Mouse (Mus musculus): Measurements from ENCODE around the gene Atf7.

Gene Atf7

DNA sequence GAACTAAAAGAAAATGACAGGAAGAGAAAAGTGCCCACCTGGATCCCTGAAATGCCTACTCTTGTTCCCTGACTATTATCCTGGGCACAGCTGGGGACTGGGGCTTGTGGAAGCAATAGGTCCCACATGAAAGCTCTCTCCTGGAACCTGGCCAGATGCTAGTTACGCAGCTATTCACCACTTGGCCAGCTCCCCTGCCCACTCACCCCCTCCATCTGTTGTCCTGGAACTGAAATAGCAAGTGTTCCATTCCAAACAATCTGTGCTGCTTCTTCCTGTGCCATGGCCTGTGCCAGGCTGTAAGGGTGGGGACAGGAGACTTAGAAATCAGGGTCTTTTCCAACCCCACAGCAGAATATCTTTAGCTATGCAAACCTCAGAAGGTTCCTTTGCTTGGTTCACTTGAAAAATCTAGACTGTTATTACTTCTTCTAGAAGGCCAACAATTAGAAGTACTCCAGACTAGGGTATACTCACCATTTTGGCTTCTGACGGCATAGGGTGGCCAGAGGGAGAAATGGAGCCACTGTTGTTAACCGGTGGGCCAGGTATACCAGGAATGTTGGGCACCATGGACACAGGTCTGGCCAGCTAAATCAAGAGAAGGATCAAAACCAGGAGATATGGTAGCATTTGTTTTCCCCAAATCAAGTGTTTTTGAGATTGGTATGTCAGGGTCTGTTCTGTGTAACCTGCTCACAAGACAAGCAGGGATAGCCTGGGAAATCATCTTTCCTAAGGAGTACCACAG lies 78.4 kb downstream of the Atf7 start:
- peak; percentile 39 for DNase-seq

DNA sequence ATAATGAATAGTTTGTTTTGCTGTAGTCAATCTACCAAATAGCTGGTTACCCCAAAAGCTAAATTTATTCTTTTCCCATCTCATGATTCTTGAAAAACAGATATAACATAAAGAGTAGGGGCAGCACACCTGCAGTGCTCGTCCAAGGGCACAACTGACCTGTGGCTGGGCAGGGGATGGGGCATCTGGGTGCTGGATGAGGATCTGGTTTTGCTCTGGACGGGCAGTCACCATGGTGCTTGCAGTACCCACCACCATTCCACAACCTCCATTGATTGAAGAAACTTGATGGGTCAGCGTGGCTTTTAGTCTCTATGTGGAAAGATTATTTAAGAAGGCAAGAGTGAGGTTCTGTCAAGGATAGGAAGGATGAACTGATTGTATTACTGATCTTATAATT lies 79.0 kb downstream of the Atf7 start:
- DNase-seq = no peak

DNA sequence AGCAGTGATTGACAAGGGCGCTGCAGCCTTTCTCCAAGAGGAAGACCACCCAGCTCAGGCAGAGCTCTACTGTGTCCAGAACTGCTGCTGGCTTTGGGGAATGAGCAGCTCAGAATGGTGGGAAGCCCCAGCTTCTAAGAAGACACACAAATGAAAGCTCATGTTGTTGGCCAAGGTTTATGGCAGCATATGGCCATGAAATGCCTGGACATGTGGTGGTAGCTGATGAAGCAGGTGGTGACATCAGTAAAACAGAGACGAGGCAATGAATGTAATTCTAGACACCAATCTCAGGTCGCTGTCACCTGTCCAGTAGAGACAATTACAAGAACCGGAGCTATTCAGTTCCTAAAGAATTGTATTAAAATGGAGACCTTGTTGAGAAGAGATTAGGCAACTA lies 80.5 kb downstream of the Atf7 start:
- no peak for DNase-seq

DNA sequence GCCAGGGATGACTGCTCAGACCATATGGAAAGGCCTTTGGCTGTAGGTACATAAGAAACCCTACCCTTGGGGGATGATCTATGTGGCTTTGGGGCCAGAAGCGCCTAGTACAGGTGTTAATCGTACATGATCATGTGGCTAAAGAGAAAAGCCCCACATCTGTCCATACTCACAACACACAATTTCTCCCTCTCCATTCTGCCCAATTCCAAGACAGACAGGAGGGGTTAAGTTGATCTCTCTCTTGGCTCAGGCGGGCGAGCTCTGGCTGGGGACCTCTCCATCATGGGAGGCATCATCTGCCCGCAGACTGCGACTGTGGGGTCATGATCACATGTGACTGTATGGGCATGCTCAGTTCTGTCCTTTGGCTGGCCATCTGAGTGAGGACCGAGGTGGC lies 91.3 kb downstream of the Atf7 start:
- DNase-seq = no peak

DNA sequence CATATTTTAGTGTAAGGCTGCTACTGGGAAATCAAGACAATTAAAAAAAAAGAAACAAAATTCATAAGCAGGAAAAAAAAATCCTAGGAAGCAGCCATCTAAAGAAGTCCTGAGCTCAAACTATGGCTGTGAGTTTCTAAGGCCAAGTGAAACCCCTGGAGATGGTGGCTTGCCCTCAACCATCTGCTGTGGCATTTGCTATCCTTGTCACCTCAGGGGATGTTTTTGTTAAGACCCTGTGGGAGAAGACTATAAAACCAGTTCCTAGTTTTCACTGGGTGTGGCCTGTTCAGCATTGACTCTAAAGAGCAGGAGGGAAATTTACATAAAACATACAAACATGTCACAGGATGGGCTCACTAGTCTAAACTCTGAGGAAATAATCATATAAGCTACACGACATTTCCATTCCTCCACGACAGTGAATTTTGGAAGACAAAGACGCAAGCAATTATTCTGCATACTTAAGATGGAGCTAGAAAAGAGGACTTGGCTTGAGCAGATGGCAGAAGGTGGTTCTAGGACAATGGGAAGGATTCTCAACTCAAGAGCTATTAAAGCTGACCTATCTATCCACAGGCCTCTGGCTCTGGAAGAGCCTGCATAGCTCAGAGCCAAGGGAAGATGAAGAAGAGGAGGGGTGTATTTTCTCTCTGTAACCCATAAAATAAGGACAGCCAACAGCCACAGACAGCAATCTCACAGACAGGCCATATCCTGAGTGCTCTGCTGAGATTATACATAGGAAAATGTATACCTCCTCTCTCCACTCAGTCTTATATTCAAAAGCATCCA lies 93.0 kb downstream of the Atf7 start:
- no peak for DNase-seq

DNA sequence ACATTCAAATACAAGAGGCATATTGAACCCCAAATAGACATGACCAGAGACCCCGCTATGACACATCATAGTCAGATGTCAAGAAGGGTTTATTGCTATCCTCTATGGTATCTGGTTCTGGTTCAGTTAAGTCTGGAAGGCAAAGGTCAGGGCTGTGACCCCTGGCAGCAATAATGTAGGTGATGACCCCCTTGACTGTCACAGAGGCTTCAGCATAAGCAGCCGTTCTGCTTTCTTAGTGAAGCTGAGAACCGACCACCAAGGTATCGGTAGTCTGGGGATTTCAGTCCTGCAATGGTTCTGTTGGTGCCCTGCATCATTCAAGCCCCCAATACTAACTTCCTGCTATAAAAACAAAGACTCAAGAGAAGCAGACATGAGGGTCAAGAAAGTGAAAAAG lies 93.7 kb downstream of the Atf7 start:
- no peak for DNase-seq

DNA sequence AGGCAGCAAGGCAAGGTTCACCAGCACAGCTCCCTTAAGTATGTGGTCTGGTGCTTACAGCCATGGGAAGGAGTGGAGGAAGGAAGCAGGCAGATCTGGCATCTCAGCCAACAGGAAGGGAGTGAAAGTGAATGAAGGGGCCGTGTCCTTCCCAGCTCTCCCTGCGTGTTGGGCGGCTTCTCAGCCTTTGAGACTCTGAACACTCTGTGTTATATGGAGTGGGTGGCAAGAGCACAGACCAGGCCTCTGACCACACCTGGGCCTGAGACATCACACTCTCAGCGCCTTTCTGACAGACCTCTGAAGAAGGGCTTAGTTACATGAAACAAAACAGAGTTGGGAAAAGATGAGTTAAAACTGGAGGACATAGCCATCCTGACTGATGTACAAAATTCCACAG lies 94.7 kb downstream of the Atf7 start:
- no peak for DNase-seq

DNA sequence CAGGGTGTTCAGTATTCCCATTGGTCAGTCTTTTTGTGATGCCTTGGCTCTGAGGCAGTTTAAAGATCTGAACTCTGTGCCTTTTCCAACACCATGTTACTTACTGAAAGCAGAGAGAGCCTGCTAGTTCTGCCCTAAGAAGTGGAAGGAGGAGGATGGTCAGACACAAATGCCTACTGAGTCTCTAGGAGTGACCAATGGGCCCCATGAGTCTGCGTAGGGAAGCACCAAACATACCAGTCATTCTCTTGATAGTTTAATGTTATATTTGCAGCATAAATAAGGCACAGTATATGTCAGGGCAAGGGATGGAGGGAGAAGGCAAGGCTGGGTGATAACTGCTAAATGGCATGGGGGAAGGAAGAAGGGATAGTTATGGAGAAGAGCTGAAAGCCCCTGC lies 96.9 kb downstream of the Atf7 start:
- no peak for DNase-seq

DNA sequence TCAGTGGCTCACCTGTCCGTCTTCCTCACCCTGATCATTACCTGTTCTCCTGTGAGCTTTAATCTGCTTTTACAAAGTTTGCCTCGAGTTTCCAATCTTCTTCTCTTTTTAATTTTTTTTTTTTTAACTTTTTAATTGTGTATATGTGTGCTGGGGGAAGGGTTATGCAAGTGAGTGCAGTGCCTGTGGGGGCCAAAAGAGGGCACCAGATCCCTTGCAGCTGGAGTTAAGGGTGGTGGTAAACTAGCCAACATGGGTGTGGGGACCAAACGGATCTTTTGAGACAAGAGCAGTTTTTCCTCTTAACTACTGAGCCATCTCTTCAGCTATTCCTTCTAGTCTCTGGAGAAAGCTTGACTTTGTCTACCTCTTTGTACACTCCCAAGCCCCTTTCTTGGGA lies 97.3 kb downstream of the Atf7 start:
- DNase-seq = no peak

DNA sequence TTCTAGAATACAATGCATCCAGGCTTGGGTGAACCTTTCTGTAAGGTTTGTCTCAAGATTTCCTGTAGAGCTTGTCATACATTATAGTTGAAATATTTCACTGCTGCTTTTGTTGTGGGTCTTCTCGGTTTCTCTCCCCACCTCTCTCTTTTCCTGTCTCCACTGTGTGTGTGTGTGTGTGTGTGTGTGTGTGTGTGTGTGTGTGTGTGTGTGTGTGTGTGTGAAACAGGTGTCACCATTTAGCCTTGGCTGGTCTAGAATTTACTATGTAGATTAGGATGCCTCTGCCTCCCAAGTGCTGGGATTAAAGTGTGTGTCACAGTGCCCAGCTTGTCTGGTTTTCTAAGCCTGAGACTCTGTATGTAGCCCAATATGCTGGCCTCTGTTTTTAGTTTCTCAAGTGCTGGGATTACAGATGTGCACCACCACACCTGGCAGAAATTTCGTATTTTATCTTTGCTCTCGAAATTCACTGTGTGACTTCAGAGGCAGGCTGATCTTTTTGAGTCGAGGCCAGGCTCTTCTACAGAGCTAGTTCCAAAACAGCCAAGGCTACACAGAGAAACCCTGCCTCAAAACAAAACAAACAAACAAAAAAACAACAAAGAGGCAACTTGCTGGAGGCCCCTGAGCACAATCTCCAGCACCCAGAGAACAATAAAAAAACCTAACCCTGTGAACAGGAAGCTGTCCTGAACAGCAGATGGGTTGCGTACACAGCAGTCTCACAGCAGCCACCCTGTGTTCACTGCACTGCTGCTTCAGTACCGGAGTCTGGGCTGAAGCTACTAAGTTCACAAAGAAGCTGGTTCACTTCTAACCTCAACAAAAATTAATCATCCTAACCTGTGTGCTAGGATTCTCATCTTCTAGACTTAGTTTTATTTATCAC lies 98.9 kb downstream of the Atf7 start:
- DNase-seq = no peak

DNA sequence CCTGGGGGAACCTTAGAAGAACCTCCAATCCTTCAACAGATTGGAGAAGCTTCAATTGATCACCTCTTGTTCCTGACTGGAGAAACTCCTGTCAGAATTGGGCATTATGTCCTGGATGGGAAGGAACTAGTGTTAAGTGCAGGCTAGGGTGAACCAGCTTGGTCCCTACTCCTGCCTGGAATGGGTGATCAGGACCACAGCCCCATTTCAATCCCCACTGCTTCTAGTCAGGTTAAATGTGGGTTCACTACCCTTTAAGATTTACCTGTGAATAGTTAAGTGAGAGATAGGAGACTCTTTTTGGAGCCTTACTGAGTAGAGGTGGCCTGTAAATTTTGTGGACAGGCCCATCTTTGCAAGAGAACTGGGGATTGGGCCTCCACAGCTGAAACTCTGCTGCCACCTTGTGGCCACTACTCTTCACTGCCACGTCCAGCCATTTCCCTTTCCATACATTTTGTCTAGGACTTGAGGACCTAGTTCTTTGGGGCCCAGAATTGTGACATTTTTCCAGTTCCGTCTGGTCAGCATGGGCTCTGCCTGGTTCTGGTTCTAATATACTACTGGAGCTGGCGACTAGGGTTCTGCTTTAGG lies 100.3 kb downstream of the Atf7 start, which contains the start of gene Npff:
Npff (minus strand) TSS at position 51 of the 594 bp plus-strand sequence.
- no peak for DNase-seq

DNA sequence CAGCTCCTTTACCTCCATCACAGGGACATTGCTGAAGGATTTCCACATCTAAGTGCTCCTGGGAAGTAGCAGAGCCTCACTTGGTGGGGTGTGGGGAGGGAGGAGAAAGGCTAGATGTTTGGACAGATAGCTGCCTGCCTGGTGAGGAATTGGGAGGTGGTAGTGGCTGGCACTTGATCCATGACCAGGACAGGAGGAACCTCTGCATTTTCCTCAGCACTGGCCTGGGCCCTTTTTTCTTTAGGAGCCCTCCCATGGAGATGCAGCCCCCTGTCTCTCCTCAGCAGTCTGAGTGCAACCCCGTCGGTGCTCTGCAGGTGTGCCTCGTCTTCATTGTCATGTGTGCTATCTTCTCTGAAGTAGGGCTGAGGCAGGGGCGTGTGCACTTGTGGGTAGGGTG lies 103.8 kb downstream of the Atf7 start:
- DNase-seq = no peak

DNA sequence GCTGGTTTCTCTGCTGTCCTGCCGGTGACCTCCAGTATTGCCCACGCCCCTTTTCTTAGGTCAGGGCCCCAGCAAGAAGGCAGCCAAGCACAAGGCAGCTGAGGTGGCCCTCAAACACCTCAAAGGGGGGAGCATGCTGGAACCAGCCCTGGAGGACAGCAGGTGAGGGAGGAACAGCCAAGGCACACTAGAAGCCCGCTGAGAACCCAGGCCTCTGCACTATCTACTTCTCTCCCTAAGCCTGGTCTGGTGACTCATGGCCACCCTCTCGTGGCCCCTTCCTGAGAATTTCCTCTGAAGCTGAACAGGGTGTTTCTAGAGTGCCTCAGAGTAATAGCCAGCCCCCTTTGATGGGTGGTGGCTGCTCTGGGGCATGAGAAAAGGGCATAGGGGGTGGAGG lies 104.8 kb downstream of the Atf7 start:
- DNase-seq = no peak

DNA sequence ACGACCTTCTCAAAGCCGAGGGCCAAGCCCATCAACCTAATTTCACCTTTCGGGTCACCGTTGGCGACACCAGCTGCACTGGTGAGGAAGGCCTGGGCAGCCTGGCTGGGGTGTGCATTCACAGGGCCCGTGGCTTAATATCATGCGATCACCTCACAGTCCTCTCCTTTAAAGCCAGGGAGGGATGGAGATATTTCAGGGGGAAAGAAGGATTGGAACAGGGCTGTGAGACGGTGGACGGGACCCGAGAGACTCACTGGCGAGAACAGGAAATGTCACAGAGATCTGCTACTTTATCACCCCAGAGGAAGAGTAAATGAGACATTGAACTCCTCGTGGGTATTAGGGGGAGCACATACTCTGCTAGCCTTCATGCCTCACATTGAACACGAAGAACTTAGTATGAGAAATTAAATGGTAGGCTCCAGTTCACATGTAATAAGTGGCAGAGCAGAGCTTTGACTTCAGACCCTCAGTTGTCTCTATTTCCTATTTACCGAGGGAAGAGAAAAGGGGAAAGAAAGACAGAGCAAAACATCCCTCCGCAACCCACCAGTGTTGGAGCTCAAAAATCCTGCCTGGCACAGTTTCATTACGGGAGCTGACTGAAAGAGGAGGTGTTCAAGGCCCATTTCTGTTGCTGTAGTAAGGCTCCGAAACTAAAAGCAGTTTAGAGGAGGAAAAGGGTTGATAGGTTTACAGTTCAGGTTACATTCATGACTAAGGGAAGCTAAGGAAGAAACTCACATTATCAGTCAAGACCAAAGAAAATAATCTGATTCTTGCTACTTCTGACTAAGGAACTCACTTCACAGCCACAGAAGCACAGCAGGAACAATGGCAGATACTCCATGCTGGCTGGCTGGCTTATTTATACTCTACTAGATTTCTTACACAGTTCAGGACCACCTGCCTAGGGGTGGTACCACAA lies 105.8 kb downstream of the Atf7 start:
- DNase-seq = no peak

DNA sequence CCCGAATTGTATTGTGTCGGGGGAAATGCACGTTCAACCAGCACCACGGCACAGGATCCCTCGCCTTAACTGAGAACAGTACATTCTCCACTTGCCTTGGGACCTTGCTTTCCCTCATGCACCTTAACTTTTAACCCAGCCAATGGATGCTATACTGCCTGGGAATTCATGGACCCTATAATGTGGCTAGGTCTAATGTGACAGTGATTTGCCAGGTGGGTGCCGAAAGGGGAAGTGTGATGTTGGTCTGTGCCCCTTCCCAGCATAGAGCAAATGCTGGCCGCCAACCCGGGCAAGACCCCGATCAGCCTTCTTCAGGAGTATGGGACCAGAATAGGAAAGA lies 106.4 kb downstream of the Atf7 start:
- no peak for DNase-seq

DNA sequence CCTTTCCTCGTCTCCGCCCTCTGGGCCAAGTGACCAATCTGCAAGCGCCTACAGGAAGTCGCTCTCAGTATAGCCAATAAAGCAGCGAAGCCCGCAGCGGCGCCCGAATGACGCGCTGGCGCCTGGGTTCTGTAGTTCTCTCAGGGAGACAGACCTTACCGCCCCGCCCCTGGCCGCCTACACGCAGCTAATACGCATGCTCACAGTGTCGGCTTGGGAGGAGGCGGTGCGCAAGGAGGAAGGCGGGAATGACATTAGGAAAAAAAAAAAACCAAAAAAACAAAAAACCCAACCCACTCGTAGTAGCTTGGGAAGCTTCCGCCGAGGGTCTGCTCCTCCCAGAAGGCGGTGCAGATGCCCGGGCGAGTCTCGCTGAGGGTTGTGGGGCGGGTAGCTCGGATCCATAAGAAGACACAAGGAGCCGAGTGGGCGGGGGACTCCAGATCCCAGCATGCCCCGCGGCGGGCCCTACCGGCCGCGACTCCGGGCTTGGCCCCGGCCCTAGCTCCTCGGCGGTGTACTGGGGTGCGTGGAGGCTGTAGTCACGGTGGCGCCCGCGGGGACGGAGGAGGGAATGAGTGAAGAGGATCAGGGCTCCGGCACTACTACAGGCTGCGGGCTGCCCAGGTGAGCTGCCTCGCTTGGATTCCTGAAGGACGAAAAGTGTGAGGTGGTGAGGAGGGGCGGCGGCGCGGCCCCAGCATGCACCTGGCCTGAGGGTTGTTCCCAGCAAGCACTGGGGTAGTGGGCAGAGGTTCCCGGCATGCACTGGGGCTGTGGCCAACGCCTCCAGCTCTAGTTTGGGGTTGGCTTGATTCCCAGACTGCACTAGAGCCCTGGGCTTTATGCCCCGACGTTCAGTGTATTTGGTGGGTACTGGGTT lies 107.0 kb downstream of the Atf7 start, which contains the start of gene Tarbp2:
Tarbp2 (plus strand) TSS at position 217 of the 883 bp plus-strand sequence.
- peak; percentile 100 for DNase-seq

DNA sequence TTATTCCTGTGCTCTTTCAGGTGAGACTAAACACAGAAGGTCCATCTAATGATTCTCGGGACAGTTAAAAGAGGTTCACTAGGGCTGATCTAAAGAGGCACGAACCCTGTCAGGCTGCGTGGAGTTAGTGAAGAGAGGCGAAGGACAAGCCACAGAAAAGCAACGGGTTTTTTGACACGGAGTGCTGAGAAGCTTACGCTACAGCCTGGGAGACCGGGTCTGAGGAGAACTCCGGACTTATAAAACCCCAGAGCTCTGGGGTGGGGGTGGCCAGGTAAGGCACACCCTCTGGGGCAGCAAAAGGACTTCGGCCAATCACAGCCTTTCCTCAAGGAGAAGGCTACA lies 107.7 kb downstream of the Atf7 start:
- DNase-seq = no peak

DNA sequence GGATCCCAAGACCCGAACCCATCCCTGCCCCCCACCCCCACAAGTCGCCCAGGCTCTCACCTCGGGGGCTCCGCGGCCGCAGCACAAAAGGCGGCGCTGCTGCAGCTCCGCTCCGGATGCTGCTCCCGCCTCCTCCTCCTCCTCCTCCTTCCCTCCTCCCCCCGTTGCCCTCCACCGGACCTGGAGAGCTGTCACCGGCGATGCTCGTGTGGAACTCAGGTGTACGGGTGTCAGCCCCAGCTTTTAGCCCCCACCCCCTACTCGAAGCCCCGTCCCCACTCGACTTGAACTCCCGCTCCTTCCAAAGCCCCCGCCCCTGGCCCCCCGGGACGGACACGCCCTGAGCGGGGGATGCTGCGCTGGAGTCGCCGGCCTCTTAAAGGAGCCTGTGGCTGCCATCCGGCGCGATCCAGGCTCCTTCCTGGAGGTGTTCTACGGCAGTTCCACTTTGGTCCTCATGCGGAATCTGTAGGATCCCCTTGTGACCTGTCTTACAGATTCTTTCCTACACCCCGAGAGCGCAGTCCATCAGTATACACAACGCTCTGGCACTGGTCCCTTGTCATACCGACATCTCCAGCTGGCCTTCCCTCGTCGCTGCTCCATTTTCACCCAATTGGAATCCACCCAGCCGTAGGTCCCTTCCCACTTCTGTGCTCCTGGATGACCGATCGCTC lies 108.4 kb downstream of the Atf7 start, which contains the start of gene Map3k12:
Map3k12 (minus strand) TSS at position 337 of the 677 bp plus-strand sequence.
- DNase-seq = peak; percentile 73

DNA sequence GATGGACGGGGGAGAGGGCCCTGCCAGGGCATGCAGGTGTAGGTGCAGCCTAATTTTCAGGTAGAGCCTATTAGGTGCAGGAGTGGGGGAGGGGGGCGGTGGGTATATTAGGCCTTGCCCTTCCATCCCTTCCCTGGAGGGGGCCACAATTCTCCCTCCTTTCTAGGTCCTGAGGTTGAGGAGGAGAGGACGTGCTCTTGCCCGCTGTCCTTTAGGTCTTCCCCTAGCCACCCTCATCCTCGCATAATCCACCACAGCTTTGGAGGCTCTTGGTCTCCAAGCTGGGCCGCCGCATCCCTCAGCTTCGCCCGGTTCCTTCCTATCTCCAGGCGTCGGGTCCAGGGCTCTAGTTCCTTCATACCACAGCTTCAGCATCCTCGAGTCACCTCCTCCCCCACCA lies 109.0 kb downstream of the Atf7 start:
- no peak for DNase-seq

DNA sequence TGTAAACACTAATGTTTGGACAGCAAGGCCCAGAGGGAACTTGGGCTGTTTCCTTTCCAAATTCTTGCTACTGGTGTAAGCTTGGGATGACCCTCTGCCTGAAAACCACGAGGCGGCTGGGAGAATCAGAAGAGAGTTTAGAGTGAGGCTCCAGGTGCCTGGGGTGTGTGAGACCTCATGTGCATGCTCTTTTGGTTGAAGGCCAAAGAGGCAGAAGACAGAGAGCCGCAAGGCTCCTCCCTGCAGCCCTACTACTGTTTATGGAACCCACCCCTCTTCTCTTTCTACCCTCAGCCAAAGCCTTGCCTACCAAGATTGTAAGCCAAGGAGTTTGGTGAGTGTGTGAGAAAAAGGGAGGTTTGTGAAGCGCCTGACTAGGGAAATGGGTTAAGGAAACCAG lies 109.5 kb downstream of the Atf7 start:
- no peak for DNase-seq

All from kidney, adult 11 months (tissue).